Mouse (Mus musculus) MEL (cell line): Measurements from ENCODE around the gene Ipcef1. TPM values are rescaled to one million over a fixed set of nuclear protein-coding genes. Genes with fewer than 3 reads are reported as not detected.

ENCODE experiments used
- DNase-seq: peaks from one replicate; pipeline ENCODE4 v3.0.0; 2011; ENCODE audit warnings: low read depth, low spot score
- H3K27ac ChIP-seq: 2 replicates; pipeline ENCODE4 v1.5.1; 2012; ENCODE audit warnings: low read depth, mild to moderate bottlenecking, control low read depth, low read length, moderate library complexity; ENCODE audit not compliant: control insufficient read depth
- H3K27me3 ChIP-seq, 2 experiments: fragments of 150-350 bp in 1 of 2; sonication (generic) in 1 of 2; 2 replicates each; pipeline ENCODE4 v1.6.1; 2012; ENCODE audit warnings: low read length in 2 of 2, mild to moderate bottlenecking in 2 of 2, improper control_type of control experiment in 1 of 2, moderate library complexity in 1 of 2; ENCODE audit not compliant: insufficient read depth in 2 of 2, control insufficient read depth in 1 of 2
- H3K36me3 ChIP-seq, 2 experiments: 2 replicates each; pipeline ENCODE4 v1.6.1; 2012 to 2014; ENCODE audit warnings: low read length in 2 of 2, improper control_type of control experiment in 1 of 2, inconsistent platforms in 1 of 2, mild to moderate bottlenecking in 1 of 2; ENCODE audit not compliant: insufficient read depth in 2 of 2, control insufficient read depth in 1 of 2
- H3K4me1 ChIP-seq, 2 experiments: fragments of 150-350 bp in 1 of 2; sonication (generic) in 1 of 2; 2 replicates each; pipeline ENCODE4 v1.6.1; 2012; ENCODE audit warnings: low read length in 2 of 2, improper control_type of control experiment in 1 of 2, mild to moderate bottlenecking in 1 of 2; ENCODE audit not compliant: insufficient read depth in 2 of 2, control insufficient read depth in 1 of 2
- H3K4me3 ChIP-seq, 2 experiments: fragments of 150-350 bp in 1 of 2; sonication (generic) in 1 of 2; 2 replicates each; pipeline ENCODE4 v1.5.1; 2012; ENCODE audit warnings: low read depth in 2 of 2, low read length in 2 of 2, mild to moderate bottlenecking in 2 of 2, moderate library complexity in 2 of 2, control low read depth in 1 of 2, improper control_type of control experiment in 1 of 2; ENCODE audit not compliant: control insufficient read depth in 1 of 2, insufficient read depth in 1 of 2
- H3K79me2 ChIP-seq: 2 replicates; pipeline ENCODE4 v1.6.1; 2012; ENCODE audit warnings: mild to moderate bottlenecking, low read length, moderate library complexity; ENCODE audit not compliant: control insufficient read depth, poor library complexity, insufficient read depth
- H3K9ac ChIP-seq: 2 replicates; pipeline ENCODE4 v1.6.1; 2012; ENCODE audit warnings: low read depth, mild to moderate bottlenecking, control low read depth, low read length, moderate library complexity; ENCODE audit not compliant: control insufficient read depth, poor library complexity, severe bottlenecking
- H3K9me3 ChIP-seq: fragments of 150-350 bp; sonication (generic); replicated peaks from 2 replicates; pipeline ENCODE4 v1.6.1; 2012; ENCODE audit warnings: mild to moderate bottlenecking, low read length, improper control_type of control experiment, moderate library complexity; ENCODE audit not compliant: insufficient read depth
- CHD1 ChIP-seq: IDR thresholded peaks from 2 replicates; pipeline ENCODE4 v1.6.1; 2012; ENCODE audit warnings: low read depth, mild to moderate bottlenecking, inconsistent platforms, low read length, improper control_type of control experiment
- CHD2 ChIP-seq: IDR thresholded peaks from 2 replicates; pipeline ENCODE4 v1.6.1; 2011; ENCODE audit warnings: low read length, improper control_type of control experiment
- CTCF ChIP-seq, 3 experiments: IDR thresholded peaks in 2 of 3; conservative IDR thresholded peaks in 1 of 3; 2 replicates each; pipeline ENCODE4 v1.5.1; 2011 to 2012; ENCODE audit warnings: low read length in 3 of 3, low read depth in 2 of 3, mild to moderate bottlenecking in 2 of 3, improper control_type of control experiment in 1 of 3, inconsistent platforms in 1 of 3, mixed read lengths in 1 of 3, moderate library complexity in 1 of 3; ENCODE audit not compliant: control insufficient read depth in 1 of 3, insufficient read depth in 1 of 3, poor library complexity in 1 of 3, severe bottlenecking in 1 of 3
- E2F4 ChIP-seq: IDR thresholded peaks from 2 replicates; pipeline ENCODE4 v1.6.1; 2011; ENCODE audit warnings: low read depth, low read length, improper control_type of control experiment, borderline replicate concordance
- EP300 ChIP-seq, 2 experiments: IDR thresholded peaks; 2 replicates each; pipeline ENCODE4 v1.6.1; 2011; ENCODE audit warnings: improper control_type of control experiment in 2 of 2, low read length in 2 of 2, low read depth in 1 of 2, mild to moderate bottlenecking in 1 of 2
- ETS1 ChIP-seq: IDR thresholded peaks from 2 replicates; pipeline ENCODE4 v1.6.1; 2012; ENCODE audit warnings: low read depth, mild to moderate bottlenecking, inconsistent platforms, low read length, improper control_type of control experiment, moderate library complexity
- GABPA ChIP-seq: IDR thresholded peaks from 2 replicates; pipeline ENCODE4 v1.6.1; 2012; ENCODE audit warnings: low read depth, mild to moderate bottlenecking, inconsistent platforms, low read length, improper control_type of control experiment, moderate library complexity
- GATA1 ChIP-seq: IDR thresholded peaks from 2 replicates; pipeline ENCODE4 v1.6.1; 2011; ENCODE audit warnings: low read depth, low read length, improper control_type of control experiment
- HCFC1 ChIP-seq: IDR thresholded peaks from 2 replicates; pipeline ENCODE4 v1.6.1; 2012; ENCODE audit warnings: low read depth, mild to moderate bottlenecking, inconsistent platforms, low read length, improper control_type of control experiment, moderate library complexity
- MAFK ChIP-seq: IDR thresholded peaks from 2 replicates; pipeline ENCODE4 v1.6.1; 2011; ENCODE audit warnings: low read depth, mild to moderate bottlenecking, low read length, improper control_type of control experiment, borderline replicate concordance
- MAX ChIP-seq: IDR thresholded peaks from 2 replicates; pipeline ENCODE4 v1.6.1; 2011; ENCODE audit warnings: low read length, improper control_type of control experiment
- MEF2A ChIP-seq: IDR thresholded peaks from 2 replicates; pipeline ENCODE4 v1.6.1; 2014; ENCODE audit warnings: low read depth, mild to moderate bottlenecking, inconsistent platforms, low read length, improper control_type of control experiment; ENCODE audit not compliant: poor library complexity, insufficient replicate concordance, severe bottlenecking; ENCODE audit errors: extremely low read depth
- MYB ChIP-seq: IDR thresholded peaks from 2 replicates; pipeline ENCODE4 v1.6.1; 2011; ENCODE audit warnings: mild to moderate bottlenecking, low read depth, low read length, improper control_type of control experiment
- NRF1 ChIP-seq: IDR thresholded peaks from 2 replicates; pipeline ENCODE4 v1.6.1; 2014; ENCODE audit warnings: low read depth, mild to moderate bottlenecking, inconsistent platforms, low read length, improper control_type of control experiment, moderate library complexity; ENCODE audit not compliant: poor library complexity, insufficient read depth, severe bottlenecking
- POLR2AphosphoS5 ChIP-seq: IDR thresholded peaks from 2 replicates; pipeline ENCODE4 v1.6.1; 2012; ENCODE audit warnings: low read depth, borderline replicate concordance, mild to moderate bottlenecking, inconsistent platforms, low read length, moderate library complexity, mixed read lengths
- RAD21 ChIP-seq: IDR thresholded peaks from 2 replicates; pipeline ENCODE4 v1.6.1; 2011; ENCODE audit warnings: mild to moderate bottlenecking, low read depth, low read length, improper control_type of control experiment
- SIN3A ChIP-seq: IDR thresholded peaks from 2 replicates; pipeline ENCODE4 v1.6.1; 2012; ENCODE audit warnings: low read length, improper control_type of control experiment, inconsistent platforms
- SMC3 ChIP-seq: IDR thresholded peaks from 2 replicates; pipeline ENCODE4 v1.6.1; 2011; ENCODE audit warnings: low read depth, low read length, improper control_type of control experiment
- TAL1 ChIP-seq: IDR thresholded peaks from 2 replicates; pipeline ENCODE4 v1.6.1; 2012; ENCODE audit warnings: mild to moderate bottlenecking, inconsistent platforms, low read length, moderate library complexity, mixed read lengths
- USF1 ChIP-seq: IDR thresholded peaks from 2 replicates; pipeline ENCODE4 v1.6.1; 2014; ENCODE audit warnings: low read depth, mild to moderate bottlenecking, inconsistent platforms, low read length, improper control_type of control experiment, moderate library complexity
- ZKSCAN1 ChIP-seq: IDR thresholded peaks from 2 replicates; pipeline ENCODE4 v1.6.1; 2012; ENCODE audit warnings: low read depth, mild to moderate bottlenecking, inconsistent platforms, low read length, improper control_type of control experiment, moderate library complexity
- ZMIZ1 ChIP-seq: IDR thresholded peaks from 2 replicates; pipeline ENCODE4 v1.6.1; 2012; ENCODE audit warnings: low read depth, mild to moderate bottlenecking, inconsistent platforms, low read length, improper control_type of control experiment, moderate library complexity
- polyA plus RNA-seq, 2 experiments: library from polyadenylated mRNA; stranded (reverse) in 1 of 2; unstranded in 1 of 2; fragments of >175 nt in 1 of 2; fragments of >200 nt in 1 of 2; gene quantifications; 2 replicates each; pipeline versions ENCODE4 v1.2.1 to v1.2.4; 2012; ENCODE audit warnings: low replicate concordance in 2 of 2, low read depth in 1 of 2; ENCODE audit not compliant: insufficient read length in 2 of 2, insufficient read depth in 1 of 2, missing spikeins in 1 of 2
- total RNA-seq: library from RNA; depleted of rRNA; stranded (reverse); fragments of 300-350 nt; gene quantifications from 2 replicates; pipeline ENCODE4 v1.2.3, GENCODE M21; 2012

The Ipcef1 gene
- total and polyA plus RNA-seq, 3 experiments, result not detected

- H3K9ac ChIP-seq, result no peak overlapping the region
- no peaks in the 10 kb centered on the region for H3K9me3 ChIP-seq
- no peaks in the 10 kb centered on the region for H3K36me3 ChIP-seq
- DNase-seq, result no peak
- no peak overlapping the region for H3K27ac ChIP-seq
- H3K4me1 ChIP-seq, result no peaks in the 10 kb centered on the region
- no peaks in the 10 kb centered on the region for H3K79me2 ChIP-seq
- TF ChIP-seq MYB (no peak), SIN3A (no peak), RAD21 (no peak), HCFC1 (no peak)
- no peak overlapping the region for H3K4me3 ChIP-seq
- no peaks in the 10 kb centered on the region for H3K27me3 ChIP-seq
Measured at GRCm38 (mm10) chr10:6848834-6849233, 203.4 kb downstream of the Ipcef1 start.

- H3K27ac ChIP-seq, result no peak overlapping the region
- no peak overlapping the region for H3K9ac ChIP-seq
- no peak for DNase-seq
- no peaks in the 10 kb centered on the region for H3K27me3 ChIP-seq
- no peaks in the 10 kb centered on the region for H3K79me2 ChIP-seq
- H3K9me3 ChIP-seq, result no peaks in the 10 kb centered on the region
- no peaks in the 10 kb centered on the region for H3K4me1 ChIP-seq
- no peak overlapping the region for H3K4me3 ChIP-seq
- no peaks in the 10 kb centered on the region for H3K36me3 ChIP-seq
- TF ChIP-seq RAD21 (no peak), ZMIZ1 (no peak), MEF2A (no peak), GABPA (no peak), CTCF (IDR thresholded peaks at IDR 0.05 in 2 of 3, conservative IDR thresholded peaks at IDR 0.05 in 1 of 3; ENCODE audit: control insufficient read depth in 1 of 3, insufficient read depth in 1 of 3, low read depth in 2 of 3, low read length in 3 of 3, poor library complexity in 1 of 3, severe bottlenecking in 1 of 3) (no peak), EP300 (IDR thresholded peaks at IDR 0.05; ENCODE audit: low read depth in 1 of 2, low read length in 2 of 2) (no peak), TAL1 (no peak), POLR2AphosphoS5 (no peak), ETS1 (no peak), MAX (no peak), CHD1 (no peak), SMC3 (no peak), USF1 (no peak), NRF1 (no peak), E2F4 (no peak), SIN3A (no peak), ZKSCAN1 (no peak), MAFK (no peak), CHD2 (no peak), GATA1 (no peak)
Measured at GRCm38 (mm10) chr10:6848162-6848754, 204.0 kb downstream of the Ipcef1 start.
